Mouse (Mus musculus) gastrocnemius, postnatal 4 days (tissue): ENCODE measurements at regions not wholly inside any gene's neighbourhood (a gene's known extent, or its start where the extent isn't known, plus 50 kb on each side); places are given as distances from the start of the nearest gene placed in this dataset.

Experiments
- DNase-seq, 2 experiments: peaks; one replicate each; pipeline ENCODE4 v3.0.0; 2021 to 2022; ENCODE audit warnings: low spot score in 2 of 2, mixed read lengths in 2 of 2

DNA sequence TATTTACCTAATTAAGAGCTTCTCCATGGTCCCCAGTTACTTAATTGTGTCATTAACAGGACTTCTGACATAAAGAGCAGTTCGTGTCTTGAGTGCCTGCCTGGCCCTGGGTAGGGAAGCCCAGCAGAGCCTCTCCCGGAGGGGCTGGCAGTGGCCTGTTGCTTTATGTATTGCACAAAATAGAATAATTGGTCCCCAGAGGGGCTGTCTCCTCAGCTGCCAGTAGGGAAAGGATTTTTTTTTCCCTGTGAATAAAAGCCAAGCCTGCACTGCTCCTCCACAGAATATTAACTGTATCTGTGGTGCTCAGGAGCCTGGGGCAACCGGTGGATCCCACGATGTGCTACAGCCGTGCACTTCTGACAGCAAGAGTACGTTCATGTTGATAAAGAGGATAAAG is 159.8 kb upstream of the Runx1 start:
- DNase-seq = no peak

- no peak for DNase-seq
Observed at GRCm38 (mm10) chr16:92982934-92983333, 157.0 kb upstream of the Runx1 start.

GRCm38 (mm10) chr16:92979620-92980330 is 153.8 kb upstream of the Runx1 start:
- no peak for DNase-seq

DNA sequence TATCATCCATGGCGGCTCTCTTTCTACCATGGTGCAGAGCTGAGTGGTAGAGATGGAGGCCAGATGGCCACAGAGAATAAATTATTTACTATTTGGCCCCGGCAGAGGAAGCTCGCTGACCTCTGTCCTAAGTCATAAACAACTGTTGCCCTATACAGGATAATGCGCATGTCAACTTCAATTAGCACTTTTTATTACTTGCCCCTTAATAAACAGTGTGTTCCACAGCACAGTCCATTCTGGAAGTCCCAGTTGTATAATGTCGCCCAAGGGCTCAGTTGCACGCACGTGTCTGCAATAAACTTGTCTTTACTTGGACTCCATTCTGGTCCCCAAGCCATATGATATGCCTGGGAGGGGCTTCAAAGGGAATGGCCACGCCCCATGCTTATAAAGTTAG is 150.1 kb upstream of the Runx1 start:
- no peak for DNase-seq

DNA sequence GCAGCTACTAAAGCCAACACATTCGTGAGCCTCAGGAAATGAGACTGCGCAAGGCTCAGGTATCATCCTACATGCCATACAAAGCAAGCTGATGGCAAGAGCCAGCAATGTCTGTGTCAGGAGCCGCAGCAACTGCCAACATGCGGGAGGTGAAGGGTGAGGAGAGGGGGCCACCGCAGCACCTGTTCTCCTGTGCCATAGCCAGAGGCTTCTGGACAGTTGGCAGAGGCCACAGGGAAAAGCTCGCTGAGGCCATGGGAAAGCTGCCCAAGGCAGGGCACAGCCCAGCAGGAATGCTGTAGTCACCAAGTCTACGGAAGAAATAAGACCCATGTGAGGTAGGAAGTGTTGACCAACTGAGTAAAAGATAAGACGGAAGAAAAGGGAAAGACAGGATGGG is 149.1 kb upstream of the Runx1 start:
- peak in 1 of 2 experiments; percentile 61 for DNase-seq

DNA sequence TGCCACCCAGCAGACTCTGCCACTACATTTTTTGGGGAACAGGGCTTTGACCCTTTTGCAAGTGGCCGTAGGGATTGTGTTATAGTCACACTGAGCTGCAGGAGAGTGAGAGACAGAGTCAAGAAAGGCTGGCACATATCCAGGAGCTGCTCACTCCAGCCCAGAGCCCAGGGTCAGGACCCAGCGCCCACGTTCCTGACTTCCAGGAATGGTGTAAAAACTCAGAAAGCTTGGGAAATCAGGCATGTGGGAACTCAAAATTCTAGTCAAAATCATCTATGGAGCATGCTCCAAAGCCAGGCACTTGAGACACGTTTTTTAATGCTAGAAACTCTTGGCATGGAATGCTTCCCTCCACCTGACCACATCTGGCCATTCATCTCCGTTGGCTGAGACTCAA is 146.7 kb upstream of the Runx1 start:
- DNase-seq = no peak

DNA sequence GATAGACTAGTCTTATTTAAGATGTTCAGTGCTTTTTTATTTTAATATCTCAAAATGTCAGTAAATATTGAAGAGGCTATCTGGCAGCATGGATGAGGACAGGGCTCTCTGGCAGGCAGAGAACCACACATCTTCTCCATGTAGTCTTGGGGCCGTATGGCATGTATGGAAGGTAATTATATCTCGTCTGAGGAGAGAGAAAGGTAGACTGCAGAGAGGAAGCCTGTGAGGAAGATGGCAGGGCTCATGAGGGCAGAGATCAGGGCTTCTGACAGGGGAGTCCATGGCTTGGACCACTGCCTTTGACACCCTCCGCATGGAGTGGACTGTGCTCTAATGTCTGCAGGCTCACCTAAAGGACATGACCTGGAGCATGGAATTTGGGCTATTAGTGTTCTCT is 146.0 kb upstream of the Runx1 start:
- DNase-seq = no peak

- no peak for DNase-seq
Observed at GRCm38 (mm10) chr16:92970587-92970986, 144.6 kb upstream of the Runx1 start.

- no peak for DNase-seq
Observed at GRCm38 (mm10) chr16:92969036-92969435, 143.1 kb upstream of the Runx1 start.

- DNase-seq = no peak
Observed at GRCm38 (mm10) chr16:92966069-92966866, 140.3 kb upstream of the Runx1 start.

DNA sequence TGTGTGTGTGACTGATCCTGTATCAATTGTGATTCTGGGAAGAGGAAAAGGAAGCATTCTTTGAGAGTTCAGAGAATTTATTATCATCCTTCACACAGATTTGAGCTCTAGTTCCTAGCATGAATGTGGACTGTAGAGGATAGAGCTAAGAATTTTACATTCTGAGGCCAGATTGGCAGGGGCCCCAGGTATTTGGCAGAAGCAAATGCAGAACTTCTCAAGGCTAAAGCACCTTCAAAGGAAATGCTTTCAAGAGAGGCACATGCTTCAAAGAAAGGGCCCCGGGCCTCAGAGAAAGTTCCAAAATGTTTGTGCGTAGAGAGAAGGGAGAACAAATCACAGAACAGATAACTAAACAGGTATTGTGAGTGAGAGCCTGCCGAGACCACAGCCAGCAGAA is 139.7 kb upstream of the Runx1 start:
- peak in 1 of 2 experiments; percentile 18 for DNase-seq

- DNase-seq = no peak
Observed at GRCm38 (mm10) chr16:92963582-92963981, 137.6 kb upstream of the Runx1 start.

- no peak for DNase-seq
Observed at GRCm38 (mm10) chr16:92961361-92961760, 135.4 kb upstream of the Runx1 start.

GRCm38 (mm10) chr16:92960740-92961139 is 134.8 kb upstream of the Runx1 start:
- no peak for DNase-seq

- no peak for DNase-seq
Observed at GRCm38 (mm10) chr16:92958967-92959366, 133.0 kb upstream of the Runx1 start.

GRCm38 (mm10) chr16:92958146-92958545 is 132.2 kb upstream of the Runx1 start:
- DNase-seq = no peak

DNA sequence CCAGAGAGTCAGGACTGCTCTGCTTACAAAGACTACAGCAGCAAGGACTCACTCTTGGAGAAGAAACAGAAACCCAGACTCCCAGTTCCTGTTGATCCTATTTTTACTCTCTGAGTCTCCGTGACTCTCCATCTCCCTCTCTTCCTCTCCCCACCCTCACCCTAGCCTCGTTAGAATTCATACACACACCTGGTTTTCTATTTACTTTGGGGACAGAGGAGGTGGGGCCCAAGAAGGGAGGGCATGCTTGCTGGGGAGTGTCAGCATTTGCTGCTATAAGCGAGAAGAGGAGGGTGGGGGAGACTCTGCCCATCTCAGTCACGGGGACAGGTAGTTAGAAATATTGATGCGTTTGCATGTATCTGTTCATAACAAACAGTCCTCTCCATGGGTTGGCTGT is 129.6 kb upstream of the Runx1 start:
- DNase-seq = no peak

DNA sequence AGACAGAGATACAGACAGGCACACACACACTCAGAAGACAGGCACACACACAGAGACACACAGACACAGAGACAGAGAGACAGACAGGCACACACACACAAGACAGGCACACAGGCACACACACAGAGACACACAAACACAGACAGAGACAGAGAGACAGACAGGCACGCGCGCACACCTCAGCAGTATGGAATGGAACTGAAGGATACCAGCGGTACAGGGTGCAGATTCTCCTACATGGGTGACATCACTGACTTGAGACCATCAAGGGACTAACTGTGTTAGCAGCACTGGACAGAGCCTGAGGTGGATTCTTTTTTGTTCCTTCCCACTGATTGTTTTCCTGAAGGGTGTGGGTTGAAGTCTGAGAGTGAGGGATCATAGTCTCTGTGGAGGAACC is 129.1 kb upstream of the Runx1 start:
- DNase-seq = no peak

- peak; percentile 56 to 86 for DNase-seq
Observed at GRCm38 (mm10) chr16:92953936-92954654, 128.1 kb upstream of the Runx1 start.

DNA sequence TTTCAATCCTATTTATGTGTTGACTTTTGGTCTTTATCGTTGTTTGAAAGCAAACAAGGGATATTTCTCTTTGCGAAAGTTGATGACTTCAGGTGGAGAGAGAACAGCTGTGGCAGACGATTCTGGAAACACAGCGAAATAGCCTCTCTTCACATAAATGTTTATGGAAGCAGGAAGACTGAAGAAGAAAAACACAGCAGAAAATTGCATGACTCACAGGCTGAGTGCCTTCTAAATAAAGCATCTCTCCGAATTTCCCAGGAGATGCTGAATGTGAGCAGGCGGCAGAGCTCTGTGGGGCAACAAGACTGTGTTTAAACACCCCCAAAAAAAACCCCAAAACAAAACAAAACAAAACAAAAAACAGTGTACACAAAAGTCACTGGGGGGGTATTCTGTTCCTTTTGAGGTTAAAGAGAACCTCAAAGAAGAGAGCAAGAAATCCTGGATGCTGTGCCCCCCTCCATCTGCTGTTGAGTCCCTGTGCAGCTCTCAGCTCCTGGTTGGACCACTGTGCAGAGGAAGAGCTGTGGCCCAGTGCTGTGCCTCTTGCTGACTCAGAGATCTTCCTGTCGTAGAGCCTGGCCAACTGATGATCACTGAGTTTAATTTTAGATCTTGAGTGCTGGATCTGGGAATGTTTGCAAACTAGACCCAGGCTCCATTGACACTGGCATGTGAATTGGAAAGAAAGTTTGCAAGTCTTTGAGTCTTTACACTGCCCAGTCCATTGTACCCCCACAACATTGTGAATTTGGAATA is 126.6 kb upstream of the Runx1 start:
- no peak for DNase-seq

- DNase-seq = no peak
Observed at GRCm38 (mm10) chr16:92951516-92951915, 125.6 kb upstream of the Runx1 start.
